Mouse (Mus musculus) gastrocnemius, adult 18-20 months (tissue): ENCODE measurements at regions not wholly inside any gene's neighbourhood (a gene's known extent, or its start where the extent isn't known, plus 50 kb on each side); places are given as distances from the start of the nearest gene placed in this dataset.

ENCODE experiments used
- DNase-seq: peaks from one replicate; pipeline ENCODE4 v3.0.0; 2021; ENCODE audit warnings: low spot score

- no peak for DNase-seq
Measured at GRCm38 (mm10) chr12:7650851-7651250, 326.6 kb upstream of the Apob start.

GRCm38 (mm10) chr12:7662027-7662426 is 315.4 kb upstream of the Apob start:
- no peak for DNase-seq

GRCm38 (mm10) chr12:7670114-7670513 is 307.3 kb upstream of the Apob start:
- no peak for DNase-seq

- DNase-seq: no peak
Measured at GRCm38 (mm10) chr12:7670561-7670960, 306.9 kb upstream of the Apob start.

- DNase-seq: no peak
Measured at GRCm38 (mm10) chr12:7691996-7692395, 285.5 kb upstream of the Apob start.

- no peak for DNase-seq
Measured at GRCm38 (mm10) chr12:7698324-7698944, 279.0 kb upstream of the Apob start.

- DNase-seq: no peak
Measured at GRCm38 (mm10) chr12:7709102-7709501, 268.3 kb upstream of the Apob start.

- no peak for DNase-seq
Measured at GRCm38 (mm10) chr12:7709872-7710271, 267.6 kb upstream of the Apob start.

GRCm38 (mm10) chr12:7715091-7715490 is 262.4 kb upstream of the Apob start:
- DNase-seq: no peak

- DNase-seq: no peak
Measured at GRCm38 (mm10) chr12:7718556-7718955, 258.9 kb upstream of the Apob start.

- no peak for DNase-seq
Measured at GRCm38 (mm10) chr12:7719080-7719479, 258.4 kb upstream of the Apob start.

GRCm38 (mm10) chr12:7724992-7725391 is 252.5 kb upstream of the Apob start:
- no peak for DNase-seq

- no peak for DNase-seq
Measured at GRCm38 (mm10) chr12:7738020-7738419, 239.4 kb upstream of the Apob start.

GRCm38 (mm10) chr12:7738629-7739351 is 238.7 kb upstream of the Apob start:
- DNase-seq: no peak

- DNase-seq: no peak
Measured at GRCm38 (mm10) chr12:7739352-7739994, 238.0 kb upstream of the Apob start.

- DNase-seq: no peak
Measured at GRCm38 (mm10) chr12:7746708-7747107, 230.7 kb upstream of the Apob start.

- no peak for DNase-seq
Measured at GRCm38 (mm10) chr12:7749319-7750238, 227.9 kb upstream of the Apob start.

GRCm38 (mm10) chr12:7754861-7755260 is 222.6 kb upstream of the Apob start:
- no peak for DNase-seq

GRCm38 (mm10) chr12:7764795-7765697 is 212.4 kb upstream of the Apob start:
- DNase-seq: no peak

GRCm38 (mm10) chr12:7774127-7774526 is 203.3 kb upstream of the Apob start:
- no peak for DNase-seq

- DNase-seq: no peak
Measured at GRCm38 (mm10) chr12:7776335-7776734, 201.1 kb upstream of the Apob start.
